Mouse (Mus musculus): ENCODE measurements around the gene Nf2.

Gene Nf2

DNA sequence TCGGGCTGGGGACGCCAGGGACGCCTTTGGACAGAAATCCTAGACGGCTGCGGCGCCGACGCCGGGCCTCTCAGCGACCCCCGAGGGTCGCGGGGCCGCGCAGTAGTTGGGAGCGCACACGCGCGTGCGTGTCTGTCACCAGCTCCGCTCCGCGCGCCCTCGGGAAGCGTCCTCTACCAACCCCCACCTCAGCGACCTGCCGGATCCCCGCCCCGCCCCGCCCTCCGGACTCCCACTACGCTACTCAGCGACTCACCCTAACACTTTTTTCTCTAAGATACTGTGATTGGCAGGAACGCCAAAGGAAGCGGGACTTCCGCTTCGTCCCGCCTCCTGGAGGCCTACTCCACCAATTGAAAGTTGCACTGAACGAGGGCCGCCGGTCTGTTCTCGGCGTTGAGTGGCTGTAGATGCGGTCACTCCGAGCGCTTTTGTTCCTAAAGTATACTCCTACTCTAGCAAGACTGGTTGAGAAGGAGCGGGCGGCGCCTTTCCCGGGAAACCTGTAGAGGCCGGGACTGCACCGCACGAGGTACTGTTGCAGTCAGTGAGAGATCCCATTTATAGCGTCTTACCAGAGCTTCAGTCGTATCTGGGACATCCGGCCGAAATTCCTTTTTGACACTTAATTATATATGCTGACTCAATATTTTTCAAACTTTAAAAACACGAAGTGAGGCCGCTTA lies at the start of gene Nf2:
TSS of gene Nf2 (minus strand) at position 279 of the 686 bp plus-strand sequence.
- DNase-seq = peak; percentile 87 to 90

- peak; percentile 80 to 81 for DNase-seq
Measured at GRCm38 (mm10) chr11:4894848-4895816, 45.8 kb upstream of the Nf2 start, which contains the start of gene Thoc5. TSS of gene Thoc5 (plus strand) at chr11:4895320.

- DNase-seq = no peak
Measured at GRCm38 (mm10) chr11:4886987-4887386, 37.7 kb upstream of the Nf2 start.

DNA sequence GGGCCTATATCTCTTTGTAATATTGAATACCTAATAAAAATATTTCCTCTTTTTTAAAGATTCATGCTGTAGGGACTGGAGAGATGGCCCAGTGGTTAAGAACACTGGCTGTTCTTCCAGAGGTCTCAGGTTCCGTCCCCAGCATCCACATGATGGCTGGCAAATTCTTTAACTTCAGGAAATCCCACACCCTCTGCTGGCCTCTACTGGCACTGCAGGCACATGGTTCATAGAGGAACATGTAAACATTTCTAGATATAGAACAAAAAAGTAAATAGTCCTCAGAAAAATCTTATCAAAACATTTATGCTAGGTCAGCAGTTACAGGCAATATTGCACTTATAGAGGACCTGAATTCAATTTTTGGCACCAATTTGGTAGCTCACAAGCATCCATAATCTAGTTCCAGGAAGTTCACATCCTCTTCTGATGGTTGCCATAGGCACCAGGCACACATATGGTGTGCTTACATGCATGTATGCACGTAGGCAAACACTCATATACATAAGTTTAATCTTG lies 36.1 kb upstream of the Nf2 start:
- DNase-seq = peak; percentile 67 to 71

GRCm38 (mm10) chr11:4882892-4883627 lies 33.7 kb upstream of the Nf2 start:
- DNase-seq = peak; percentile 7 to 13

- DNase-seq = no peak
Measured at GRCm38 (mm10) chr11:4881087-4881486, 31.8 kb upstream of the Nf2 start.

DNA sequence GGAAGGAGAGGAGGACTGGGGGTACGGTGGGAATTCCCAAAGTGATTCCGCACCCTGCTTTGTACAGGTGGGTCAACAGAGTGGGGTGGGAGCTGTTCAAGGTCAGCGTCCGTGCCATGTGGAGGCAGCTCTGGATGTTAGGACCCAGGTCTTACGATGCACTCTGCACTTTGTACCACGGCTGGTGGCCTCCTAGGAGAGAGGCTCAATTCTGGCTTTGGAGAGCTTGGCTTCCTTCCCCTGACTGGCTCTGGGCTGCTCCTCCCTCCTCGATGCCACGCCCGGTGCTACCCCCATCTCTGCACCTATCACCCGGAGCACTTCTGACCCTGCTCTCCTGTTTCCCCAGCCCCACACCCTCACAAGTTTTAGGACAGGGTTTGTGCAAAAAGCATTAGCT lies 25.2 kb upstream of the Nf2 start:
- DNase-seq = no peak

GRCm38 (mm10) chr11:4873755-4874475 lies 24.6 kb upstream of the Nf2 start, which contains the start of gene Nipsnap1:
TSS of gene Nipsnap1 (plus strand) at chr11:4873951.
- DNase-seq = peak; percentile 91 to 93

GRCm38 (mm10) chr11:4865645-4866251 lies 16.4 kb upstream of the Nf2 start:
- DNase-seq = peak; percentile 74 to 77

- DNase-seq = no peak
Measured at GRCm38 (mm10) chr11:4862730-4863129, 13.4 kb upstream of the Nf2 start.

DNA sequence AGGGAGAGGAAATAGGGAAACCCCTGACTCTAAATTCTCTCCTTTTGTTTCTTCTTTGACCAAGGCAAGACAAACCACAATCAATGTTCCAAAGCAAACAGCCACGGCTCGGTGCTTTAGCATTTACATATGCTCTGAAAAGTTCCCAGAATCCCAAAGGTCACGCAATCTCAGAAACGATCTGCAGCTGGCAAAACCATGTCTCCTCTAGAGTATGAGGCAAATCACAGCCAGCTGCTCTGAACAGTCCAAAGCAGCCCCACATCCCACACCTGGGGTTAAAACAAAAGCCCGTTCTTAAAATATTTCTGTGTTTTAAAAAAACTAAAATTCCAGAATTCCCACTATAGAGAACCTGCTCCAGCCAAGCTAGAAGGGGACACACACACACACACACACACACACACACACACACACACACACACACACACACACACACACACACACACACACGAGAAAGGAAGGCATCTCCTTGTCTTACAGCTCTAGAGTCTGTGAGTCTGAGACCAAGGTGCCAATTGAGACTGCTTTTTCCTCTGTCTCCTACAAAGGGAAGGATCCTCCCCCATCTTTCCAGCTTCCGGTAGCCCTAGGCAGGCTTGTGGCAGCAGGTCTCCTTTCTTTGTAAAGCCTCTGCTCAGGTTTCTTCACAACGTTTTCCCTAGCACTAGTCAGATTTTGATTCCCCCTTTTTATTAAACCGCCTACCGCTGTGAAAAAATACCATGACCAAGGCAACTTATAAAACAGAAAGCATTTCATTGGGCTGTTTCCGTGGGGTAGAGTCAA lies 12.7 kb upstream of the Nf2 start:
- DNase-seq = no peak

- DNase-seq = no peak
Measured at GRCm38 (mm10) chr11:4860986-4861385, 11.7 kb upstream of the Nf2 start.

DNA sequence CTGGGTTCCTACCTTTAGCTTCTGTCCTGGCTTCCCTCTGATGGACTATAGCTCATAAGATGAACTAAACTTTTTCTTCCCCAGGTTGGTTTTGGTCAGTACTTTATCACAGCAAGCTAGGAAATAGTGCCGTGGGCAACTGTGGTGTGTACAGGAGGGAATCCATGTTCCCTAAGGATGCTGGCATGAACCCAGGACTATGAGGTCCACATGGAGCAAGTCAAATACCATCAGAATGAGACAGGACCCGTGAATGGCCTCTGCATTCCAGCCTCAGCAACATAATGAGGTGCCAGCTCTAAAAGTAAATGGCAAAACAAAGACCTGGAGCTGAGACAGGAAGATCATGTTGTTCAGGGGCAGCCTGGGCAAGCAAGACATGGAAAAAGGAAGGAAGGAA lies 9.1 kb upstream of the Nf2 start:
- no peak for DNase-seq

DNA sequence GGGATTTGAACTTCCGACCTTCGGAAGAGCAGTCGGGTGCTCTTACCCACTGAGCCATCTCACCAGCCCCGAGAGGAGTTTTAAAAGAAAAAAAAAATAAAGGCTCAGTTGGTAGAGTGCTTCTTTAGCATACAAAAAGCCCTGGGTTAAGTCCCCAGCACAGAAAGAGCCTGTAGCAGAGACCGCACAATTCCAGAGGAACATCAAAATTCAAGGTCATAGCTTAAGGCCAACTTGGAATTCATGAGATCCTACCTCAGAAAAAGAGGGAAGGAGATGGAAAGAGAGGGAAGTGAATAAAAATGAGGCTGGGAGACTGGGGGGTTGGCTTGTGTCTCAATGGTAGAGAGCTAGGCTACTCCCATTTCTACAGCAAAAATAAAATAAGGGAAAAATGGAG lies 4.8 kb upstream of the Nf2 start:
- no peak for DNase-seq

DNA sequence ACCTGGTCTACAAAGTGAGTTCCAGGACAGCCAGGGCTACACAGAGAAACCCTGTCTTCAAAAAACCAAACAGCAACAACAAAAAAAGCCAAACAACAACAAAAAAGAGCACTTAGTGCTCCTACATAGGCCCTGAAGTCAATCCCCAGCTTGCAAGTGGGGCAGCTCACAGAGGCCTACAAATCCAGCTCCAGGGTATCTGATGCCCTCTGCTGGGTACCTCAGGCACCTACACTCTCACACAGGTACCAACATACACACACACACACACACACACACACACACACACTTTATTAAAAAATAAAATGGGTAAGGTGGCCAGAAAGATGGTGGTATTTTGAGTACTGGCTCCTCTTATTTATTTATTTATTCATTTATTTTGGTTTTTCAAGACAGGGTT lies 3.7 kb upstream of the Nf2 start:
- DNase-seq = peak in 1 of 2 experiments; percentile 8

DNA sequence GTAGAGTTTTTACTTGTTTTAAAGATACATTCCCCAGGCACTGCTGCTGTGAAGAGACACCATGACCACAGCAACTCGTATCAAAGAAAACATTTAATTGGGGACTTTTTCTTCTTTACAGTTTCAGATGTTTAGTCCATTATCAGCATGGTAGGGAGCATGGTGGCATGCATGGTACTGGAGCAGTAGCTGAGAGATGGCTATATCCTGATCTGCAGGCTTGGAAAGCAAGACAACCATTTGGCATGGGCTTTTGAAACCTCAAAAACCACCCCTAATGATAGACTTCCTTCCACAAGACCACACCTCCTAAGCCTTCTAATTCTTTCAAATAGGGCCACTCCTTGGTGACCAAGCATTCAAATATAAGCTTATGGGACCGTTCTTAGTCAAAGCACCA lies 1.1 kb upstream of the Nf2 start:
- DNase-seq = no peak

- DNase-seq = peak; percentile 59 to 64
Measured at GRCm38 (mm10) chr11:4848483-4849248, 670 bp downstream of the Nf2 start.

- no peak for DNase-seq
Measured at GRCm38 (mm10) chr11:4840942-4841526, 8.3 kb downstream of the Nf2 start.

DNA sequence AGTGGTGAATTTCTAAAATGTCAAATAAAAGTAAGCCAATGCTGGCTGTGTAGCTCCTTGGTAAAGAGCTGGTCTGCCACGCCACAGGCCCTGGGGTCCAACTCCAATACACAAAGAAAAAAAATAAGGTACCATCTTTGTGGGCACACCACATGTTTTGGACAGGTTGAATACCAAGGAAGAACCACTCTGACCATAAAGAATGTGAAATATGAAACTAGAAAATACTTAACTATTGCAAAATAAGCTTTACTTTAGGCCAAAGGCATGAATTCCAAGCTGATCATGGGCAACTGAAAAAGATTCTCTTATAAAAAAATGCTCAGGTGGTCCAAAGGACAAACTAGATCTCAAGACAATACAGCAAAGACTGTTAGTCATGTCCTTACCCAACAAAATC lies 11.1 kb downstream of the Nf2 start:
- no peak for DNase-seq

GRCm38 (mm10) chr11:4837342-4837741 lies 12.0 kb downstream of the Nf2 start:
- DNase-seq = no peak

All from B cell, adult 2 months (primary cell).